In the genomic region with DNA sequence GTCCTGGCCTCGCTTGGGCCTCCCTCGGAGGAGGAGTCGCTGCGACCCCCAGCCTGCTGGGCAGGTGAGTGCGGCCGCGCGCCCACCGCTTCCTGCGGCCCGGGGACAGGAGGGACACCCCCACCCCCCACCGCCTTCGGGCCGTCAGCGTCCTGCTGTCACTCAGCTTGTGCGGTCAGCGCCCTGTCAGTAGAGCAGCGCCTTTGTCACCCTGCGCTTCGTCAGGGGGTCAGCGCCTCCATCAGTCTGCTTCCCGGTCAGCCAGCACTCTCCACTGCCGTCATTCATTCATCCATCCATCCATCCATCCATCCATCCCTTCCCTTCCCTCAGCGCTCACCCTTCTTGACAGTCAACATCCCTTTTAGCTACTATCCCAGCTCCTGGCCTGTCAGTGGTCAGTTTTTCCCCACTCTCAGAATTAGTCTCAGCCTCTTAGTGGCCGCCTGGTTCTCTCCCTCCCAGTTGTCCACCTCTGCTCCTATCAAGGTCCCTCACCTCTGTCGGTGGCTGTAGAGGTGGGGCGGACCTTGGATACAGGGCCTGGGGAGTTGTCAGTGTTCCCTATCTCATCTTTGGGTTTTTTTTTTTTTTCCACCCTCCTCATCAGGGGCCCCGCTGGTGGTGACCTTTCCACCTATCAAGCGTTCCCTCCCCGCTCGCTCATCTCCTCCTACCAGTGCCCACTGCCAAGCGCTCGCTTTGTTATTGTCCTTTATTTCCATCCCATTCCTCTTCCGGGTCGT, we compare ENCODE assay signal across 8 mouse cellular contexts. TPM values are rescaled to one million over a fixed set of nuclear protein-coding genes. Genes with fewer than 3 reads are reported as not detected.
DNase-seq lines count a peak whose midpoint lies in the region; ATAC-seq and TF ChIP-seq lines count a peak whose summit lies in the region.

No protein-coding gene starts in this region.

- H3K9me3 ChIP-seq in forebrain, embryonic 14.5 days (replicated peaks; ENCODE audit: control insufficient read depth, low read length), result no peaks in the 10 kb centered on the region
- no peaks in the 10 kb centered on the region for H3K9me3 ChIP-seq in intestine, embryonic 15.5 days
- H3K9me3 ChIP-seq in lung, embryonic 14.5 days (ENCODE audit: low read depth, low read length), result no peaks in the 10 kb centered on the region

- TF ChIP-seq CTCF in bone marrow, adult 2 months (IDR thresholded peaks at IDR 0.05; ENCODE audit: control insufficient read depth, insufficient read depth, low read length), result no peak
- TF ChIP-seq CTCF in lung, embryonic 14.5 days (IDR thresholded peaks at IDR 0.05; ENCODE audit: low read depth), result no peak
- TF ChIP-seq CTCF in olfactory bulb, adult 2 months (IDR thresholded peaks at IDR 0.05; ENCODE audit: insufficient read depth, low read depth, low read length), result no peak

- H3K9ac ChIP-seq in forebrain, embryonic 14.5 days (ENCODE audit: low read length), result peak overlapping the region; percentile 99
- H3K9ac ChIP-seq in intestine, embryonic 15.5 days, result peak overlapping the region; percentile 97
- peak overlapping the region; percentile 92 for H3K9ac ChIP-seq in lung, embryonic 14.5 days

- ATAC-seq in forebrain, embryonic 14.5 days, result 0 out of 2 replicates have a peak, but pooled peaks have one; percentile 1
- ATAC-seq in intestine, embryonic 15.5 days, result no peak; the same call in none of the 2 replicates
- ATAC-seq in lung, embryonic 14.5 days (ENCODE audit: insufficient read depth), result peak; percentile 62

- 11% methylated on average over 35 of the region's 35 CpGs for WGBS in bone marrow, adult 2 months
- WGBS in forebrain, embryonic 14.5 days, result 1% methylated on average over 35 of the region's 35 CpGs
- WGBS in intestine, embryonic 15.5 days, result 2% methylated on average over 35 of the region's 35 CpGs
- under 1% methylated on average over 35 of the region's 35 CpGs for WGBS in lung, embryonic 14.5 days
- 1% methylated on average over 35 of the region's 35 CpGs for WGBS in olfactory bulb, adult 2 months

- peaks cover 2% of the 10 kb centered on the region; the same call in 1 of the 2 replicates for H3K4me1 ChIP-seq in bone marrow, adult 2 months (ENCODE audit: control insufficient read depth, insufficient read depth, low read length)
- H3K4me1 ChIP-seq in forebrain, embryonic 14.5 days (ENCODE audit: control insufficient read depth, insufficient read depth, low read length), result peaks cover 15% of the 10 kb centered on the region
- H3K4me1 ChIP-seq in intestine, embryonic 15.5 days (replicated peaks), result peaks cover 9% of the 10 kb centered on the region; the same call in 1 of the 2 replicates
- H3K4me1 ChIP-seq in lung, embryonic 14.5 days (ENCODE audit: insufficient read depth), result no peaks in the 10 kb centered on the region
- H3K4me1 ChIP-seq in olfactory bulb, adult 2 months (ENCODE audit: control insufficient read depth, insufficient read depth, low read length), result peaks cover 10% of the 10 kb centered on the region

- H3K36me3 ChIP-seq in forebrain, embryonic 14.5 days (ENCODE audit: control insufficient read depth, insufficient read depth, low read length), result peaks cover 11% of the 10 kb centered on the region
- peaks cover 6% of the 10 kb centered on the region for H3K36me3 ChIP-seq in intestine, embryonic 15.5 days
- H3K36me3 ChIP-seq in lung, embryonic 14.5 days (ENCODE audit: insufficient read depth), result peaks cover 13% of the 10 kb centered on the region

- TF ChIP-seq POLR2A in bone marrow, adult 2 months (IDR thresholded peaks at IDR 0.05; ENCODE audit: borderline replicate concordance, control insufficient read depth, low read depth, low read length), result 0 out of 2 replicates have a peak, but pooled peaks have one; percentile 37
- TF ChIP-seq POLR2A in olfactory bulb, adult 2 months (IDR thresholded peaks at IDR 0.05; ENCODE audit: insufficient read depth, low read depth, low read length), result no peak

- peak overlapping the region; percentile 95 for H3K4me3 ChIP-seq in bone marrow, adult 2 months (replicated peaks; ENCODE audit: control insufficient read depth, low read depth, low read length)
- H3K4me3 ChIP-seq in forebrain, embryonic 14.5 days (ENCODE audit: low read depth, low read length), result peak overlapping the region; percentile 99
- peak overlapping the region; percentile 89 for H3K4me3 ChIP-seq in intestine, embryonic 15.5 days (replicated peaks)
- H3K4me3 ChIP-seq in lung, embryonic 14.5 days (ENCODE audit: low read depth, low read length), result peak overlapping the region; percentile 94
- H3K4me3 ChIP-seq in olfactory bulb, adult 2 months (ENCODE audit: insufficient read depth, low read depth, low read length), result peak overlapping the region; percentile 73

- peak overlapping the region; percentile 65 for H3K4me2 ChIP-seq in forebrain, embryonic 14.5 days (ENCODE audit: low read length)
- H3K4me2 ChIP-seq in intestine, embryonic 15.5 days (replicated peaks), result peak overlapping the region; percentile 83
- peak overlapping the region; percentile 85 for H3K4me2 ChIP-seq in lung, embryonic 14.5 days

- H3K27me3 ChIP-seq in forebrain, embryonic 14.5 days (replicated peaks; ENCODE audit: control insufficient read depth, insufficient read depth, low read length), result no peaks in the 10 kb centered on the region
- H3K27me3 ChIP-seq in intestine, embryonic 15.5 days (replicated peaks), result no peaks in the 10 kb centered on the region
- no peaks in the 10 kb centered on the region for H3K27me3 ChIP-seq in lung, embryonic 14.5 days (ENCODE audit: insufficient read depth, low read length)

- peak; percentile 17 for DNase-seq in ovary, postnatal 14 days (ENCODE audit: low spot score)
- DNase-seq in ovary, adult 18-20 months (ENCODE audit: low spot score), result no peak
- DNase-seq in forebrain, embryonic 14.5 days (ENCODE audit: low spot score), result no peak
- peak; percentile 39 for DNase-seq in lung, embryonic 14.5 days
- no peak for DNase-seq in urinary bladder, adult 18-20 months (ENCODE audit: low spot score in 2 of 2)

- H3K27ac ChIP-seq in bone marrow, adult 2 months (ENCODE audit: control insufficient read depth, insufficient read depth, low read depth, low read length, poor library complexity), result peak overlapping the region; percentile 93
- peak overlapping the region; percentile 89 for H3K27ac ChIP-seq in forebrain, embryonic 14.5 days (ENCODE audit: low read depth, low read length)
- H3K27ac ChIP-seq in intestine, embryonic 15.5 days, result peak overlapping the region; percentile 68
- H3K27ac ChIP-seq in lung, embryonic 14.5 days (ENCODE audit: low read depth), result peak overlapping the region; percentile 89
- peak overlapping the region; percentile 81 for H3K27ac ChIP-seq in olfactory bulb, adult 2 months (ENCODE audit: insufficient read depth, low read depth, low read length)

RNA-seq across cellular contexts. Expression of a gene that starts 0.5 kb away (rescaled TPM):
- 42.6 and 54.0 TPM in 2 replicates for polyA plus RNA-seq in bone marrow, adult 2 months (2011; ENCODE audit: insufficient read depth, insufficient read length, low replicate concordance, missing spikeins)
- 69.4 and 77.1 TPM in 2 replicates for polyA plus RNA-seq in forebrain, embryonic 14.5 days (2014; fragmentation: Nextera tagmentation; extraction: Ambion mirVana)
- 21.6 and 23.9 TPM in 2 replicates for polyA plus RNA-seq in intestine, embryonic 15.5 days (2015; fragmentation: Nextera tagmentation; extraction: Ambion mirVana)
- polyA plus RNA-seq in lung, embryonic 14.5 days (2014; fragmentation: Nextera tagmentation; extraction: Ambion mirVana), result 25.6 and 27.8 TPM in 2 replicates
- not detected in 2 replicates for polyA plus RNA-seq in olfactory bulb, adult 2 months (2012; ENCODE audit: insufficient read depth, insufficient read length, low replicate concordance, missing spikeins)

RNA-seq across cellular contexts. Expression of a gene that starts 15.6 kb away (rescaled TPM):
- polyA plus RNA-seq in bone marrow, adult 2 months (2011; ENCODE audit: insufficient read depth, insufficient read length, low replicate concordance, missing spikeins), result 8.1 and 13.6 TPM in 2 replicates
- polyA plus RNA-seq in forebrain, embryonic 14.5 days (2014; fragmentation: Nextera tagmentation; extraction: Ambion mirVana), result 39.0 and 49.2 TPM in 2 replicates
- 12.1 and 13.1 TPM in 2 replicates for polyA plus RNA-seq in intestine, embryonic 15.5 days (2015; fragmentation: Nextera tagmentation; extraction: Ambion mirVana)
- polyA plus RNA-seq in lung, embryonic 14.5 days (2014; fragmentation: Nextera tagmentation; extraction: Ambion mirVana), result 9.2 and 11.0 TPM in 2 replicates
- polyA plus RNA-seq in olfactory bulb, adult 2 months (2012; ENCODE audit: insufficient read depth, insufficient read length, low replicate concordance, missing spikeins), result not detected in 2 replicates

RNA-seq across cellular contexts. Expression of a gene that starts 31.3 kb away (rescaled TPM):
- polyA plus RNA-seq in bone marrow, adult 2 months (2011; ENCODE audit: insufficient read depth, insufficient read length, low replicate concordance, missing spikeins), result 11.1 and 30.9 TPM in 2 replicates
- polyA plus RNA-seq in forebrain, embryonic 14.5 days (2014; fragmentation: Nextera tagmentation; extraction: Ambion mirVana), result 101 TPM in 2 replicates
- polyA plus RNA-seq in intestine, embryonic 15.5 days (2015; fragmentation: Nextera tagmentation; extraction: Ambion mirVana), result 107 and 118 TPM in 2 replicates
- polyA plus RNA-seq in lung, embryonic 14.5 days (2014; fragmentation: Nextera tagmentation; extraction: Ambion mirVana), result 149 and 156 TPM in 2 replicates
- polyA plus RNA-seq in olfactory bulb, adult 2 months (2012; ENCODE audit: insufficient read depth, insufficient read length, low replicate concordance, missing spikeins), result 46.6 TPM in 1 of 2 replicates, not detected in the other

Comparison
In these comparisons a context has a peak if more than half of its experiments do, and no peak if none do; other contexts are left out.
1. DNase-seq: peak in ovary, postnatal 14 days (single experiment) and lung, embryonic 14.5 days (single experiment); none in ovary, adult 18-20 months (single experiment), forebrain, embryonic 14.5 days (single experiment) and urinary bladder, adult 18-20 months (0 of 2).
2. Peak in every context shown above with its lines, with median percentiles within 50 percentile points of each other: H3K27ac ChIP-seq, H3K4me3 ChIP-seq, H3K4me2 ChIP-seq and H3K9ac ChIP-seq.